Mouse (Mus musculus): ENCODE measurements at regions not wholly inside any gene's neighbourhood (a gene's known extent, or its start where the extent isn't known, plus 50 kb on each side); places are given as distances from the start of the nearest gene placed in this dataset.
A peak's percentile ranks its signal among the peaks of the same experiment; 100 is the strongest.

DNA sequence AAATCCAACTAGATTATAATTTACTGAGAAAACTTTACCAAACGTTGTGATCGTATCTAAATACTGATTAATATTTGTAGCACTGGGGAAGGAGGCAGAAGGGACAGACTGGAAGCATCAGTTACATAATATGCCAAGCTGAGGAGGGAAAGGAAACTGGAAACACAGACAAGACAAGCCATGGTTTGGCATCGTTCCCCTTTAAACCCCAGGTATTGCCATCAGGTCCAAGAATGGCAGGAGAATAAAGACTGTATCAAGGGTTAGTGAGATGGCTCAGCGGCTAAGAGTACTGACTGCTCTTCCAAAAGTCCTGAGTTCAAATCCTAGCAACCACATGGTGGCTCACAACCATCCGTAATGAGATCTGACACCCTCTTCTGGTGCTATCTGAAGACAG, 92.1 kb downstream of the Gm21962 start:
- TF ChIP-seq REST (IDR thresholded peaks at IDR 0.05; ENCODE audit: insufficient read depth, insufficient read length): no peak
- TF ChIP-seq TCF12 (IDR thresholded peaks at IDR 0.05; ENCODE audit: insufficient read depth, poor library complexity, severe bottlenecking): no peak
- TF ChIP-seq MYOG (IDR thresholded peaks at IDR 0.05; ENCODE audit: control insufficient read depth in 1 of 3, insufficient read depth in 1 of 3, insufficient read length in 2 of 3, low read depth in 2 of 3): no peak
- TF ChIP-seq POLR2A (IDR thresholded peaks at IDR 0.05; ENCODE audit: insufficient read length, low read depth): no peak
- no peak for TF ChIP-seq MYOD1 (IDR thresholded peaks at IDR 0.05; ENCODE audit: control insufficient read depth in 1 of 3, insufficient read length in 2 of 3, low read depth in 2 of 3)
- TF ChIP-seq POLR2AphosphoS2 (IDR thresholded peaks at IDR 0.05; ENCODE audit: insufficient read length, low read depth): no peak
- no peak for TF ChIP-seq MAX (IDR thresholded peaks at IDR 0.05; ENCODE audit: low read depth)
- H3K4me3 ChIP-seq: no peak overlapping the region
- H3ac ChIP-seq (ENCODE audit: control insufficient read depth, insufficient read length): no peak overlapping the region
- no peak overlapping the region for H3K4me2 ChIP-seq (ENCODE audit: low read depth)
- H3K36me3 ChIP-seq (ENCODE audit: control insufficient read depth, insufficient read depth): no peaks in the 10 kb centered on the region
- H3K79me2 ChIP-seq (ENCODE audit: control insufficient read depth, insufficient read depth): no peaks in the 10 kb centered on the region
- no peaks in the 10 kb centered on the region for H3K27me3 ChIP-seq (ENCODE audit: control insufficient read depth, insufficient read depth, insufficient read length)

DNA sequence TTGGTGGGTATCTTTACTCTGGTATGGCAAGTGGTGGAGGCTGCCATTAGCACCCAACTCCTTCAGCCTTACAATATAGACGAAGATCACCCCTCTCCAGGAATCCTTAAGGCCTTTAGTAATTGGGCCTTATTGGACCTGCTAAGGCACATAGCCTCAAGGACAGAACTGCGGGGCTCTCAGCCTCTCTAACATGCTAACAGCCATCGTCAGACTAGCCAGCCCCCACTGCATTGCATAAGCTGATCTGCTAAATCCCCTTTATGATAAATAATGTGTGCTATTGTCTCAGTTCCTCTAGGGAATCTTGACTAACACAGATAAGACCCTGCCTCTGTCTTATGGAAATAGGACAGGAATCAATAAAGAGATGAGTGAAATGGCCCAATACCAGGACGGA, 95.7 kb upstream of the H2afz start:
- no peak overlapping the region for H3ac ChIP-seq (ENCODE audit: control insufficient read depth, insufficient read length)

DNA sequence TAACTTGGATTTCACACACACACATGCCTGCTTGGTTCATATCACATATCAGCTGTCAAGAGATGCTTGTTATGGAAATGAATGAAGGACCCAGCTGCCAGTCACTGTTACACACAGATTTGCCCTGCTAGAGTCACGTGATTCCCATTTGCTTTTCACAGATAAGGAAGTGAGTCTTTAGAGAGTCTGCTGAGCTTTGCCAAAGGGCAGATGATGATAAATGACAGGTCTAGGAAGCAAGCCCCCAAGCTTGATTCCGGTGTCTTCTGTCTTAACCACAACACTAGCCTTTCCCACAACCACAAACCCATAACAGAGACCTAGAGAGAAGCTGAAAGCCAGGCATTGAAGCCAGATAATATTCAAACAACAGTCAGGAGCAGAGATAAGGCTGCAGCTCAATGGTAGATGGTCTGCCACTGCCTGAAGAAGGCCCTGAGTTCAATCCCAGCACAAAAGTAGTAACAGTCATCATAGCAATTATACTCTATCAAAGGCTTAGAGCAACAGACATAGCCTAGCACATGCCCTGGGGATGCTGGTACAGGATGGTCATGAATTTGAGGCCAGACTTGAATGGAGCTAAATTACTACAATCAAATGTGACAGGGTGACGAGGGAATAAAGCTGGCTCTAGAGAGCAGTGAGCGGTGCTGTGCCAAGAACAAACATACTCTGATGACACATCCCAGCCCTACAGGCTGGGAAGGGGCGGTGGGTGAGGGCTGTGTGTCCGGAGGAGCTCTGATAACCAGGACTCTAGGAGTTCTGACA, 89.0 kb upstream of the H2afz start:
- Histone ChIP-seq H3K79me2 (ENCODE audit: control insufficient read depth, insufficient read depth) (no peaks in the 10 kb centered on the region), H3ac (ENCODE audit: control insufficient read depth, insufficient read length) (no peak overlapping the region), H3K27me3 (ENCODE audit: control insufficient read depth, insufficient read depth, insufficient read length) (no peaks in the 10 kb centered on the region), H3K4me2 (ENCODE audit: low read depth) (no peak overlapping the region), H3K36me3 (ENCODE audit: control insufficient read depth, insufficient read depth) (no peaks in the 10 kb centered on the region), H3K4me3 (no peak overlapping the region)
- TF ChIP-seq USF1 (IDR thresholded peaks at IDR 0.05; ENCODE audit: low read depth) (peak; percentile 49), POLR2AphosphoS2 (IDR thresholded peaks at IDR 0.05; ENCODE audit: insufficient read length, low read depth) (no peak), E2F4 (IDR thresholded peaks at IDR 0.05; ENCODE audit: insufficient read depth) (no peak), TCF12 (IDR thresholded peaks at IDR 0.05; ENCODE audit: insufficient read depth, poor library complexity, severe bottlenecking) (no peak), MYOD1 (IDR thresholded peaks at IDR 0.05; ENCODE audit: control insufficient read depth in 1 of 3, insufficient read length in 2 of 3, low read depth in 2 of 3) (peak in 1 of 3 experiments; percentile 12), MYOG (IDR thresholded peaks at IDR 0.05; ENCODE audit: control insufficient read depth in 1 of 3, insufficient read depth in 1 of 3, insufficient read length in 2 of 3, low read depth in 2 of 3) (no peak)

More for the DNA sequence above, 95.7 kb upstream of the H2afz start:
- no peaks in the 10 kb centered on the region for H3K27me3 ChIP-seq (ENCODE audit: control insufficient read depth, insufficient read depth, insufficient read length)
- no peaks in the 10 kb centered on the region for H3K79me2 ChIP-seq (ENCODE audit: control insufficient read depth, insufficient read depth)
- H3K4me3 ChIP-seq: no peak overlapping the region
- no peaks in the 10 kb centered on the region for H3K36me3 ChIP-seq (ENCODE audit: control insufficient read depth, insufficient read depth)
- no peak for TF ChIP-seq MYOD1 (IDR thresholded peaks at IDR 0.05; ENCODE audit: control insufficient read depth in 1 of 3, insufficient read length in 2 of 3, low read depth in 2 of 3)
- TF ChIP-seq CEBPB (IDR thresholded peaks at IDR 0.05; ENCODE audit: insufficient read depth, poor library complexity, severe bottlenecking): no peak
- TF ChIP-seq TCF12 (IDR thresholded peaks at IDR 0.05; ENCODE audit: insufficient read depth, poor library complexity, severe bottlenecking): no peak
- TF ChIP-seq MYOG (IDR thresholded peaks at IDR 0.05; ENCODE audit: control insufficient read depth in 1 of 3, insufficient read depth in 1 of 3, insufficient read length in 2 of 3, low read depth in 2 of 3): no peak
- no peak for TF ChIP-seq POLR2A (IDR thresholded peaks at IDR 0.05; ENCODE audit: insufficient read length, low read depth)
- no peak for TF ChIP-seq POLR2AphosphoS2 (IDR thresholded peaks at IDR 0.05; ENCODE audit: insufficient read length, low read depth)
- TF ChIP-seq USF1 (IDR thresholded peaks at IDR 0.05; ENCODE audit: low read depth): no peak
- no peak for TF ChIP-seq MAX (IDR thresholded peaks at IDR 0.05; ENCODE audit: low read depth)
- H3K4me2 ChIP-seq (ENCODE audit: low read depth): no peak overlapping the region

DNA sequence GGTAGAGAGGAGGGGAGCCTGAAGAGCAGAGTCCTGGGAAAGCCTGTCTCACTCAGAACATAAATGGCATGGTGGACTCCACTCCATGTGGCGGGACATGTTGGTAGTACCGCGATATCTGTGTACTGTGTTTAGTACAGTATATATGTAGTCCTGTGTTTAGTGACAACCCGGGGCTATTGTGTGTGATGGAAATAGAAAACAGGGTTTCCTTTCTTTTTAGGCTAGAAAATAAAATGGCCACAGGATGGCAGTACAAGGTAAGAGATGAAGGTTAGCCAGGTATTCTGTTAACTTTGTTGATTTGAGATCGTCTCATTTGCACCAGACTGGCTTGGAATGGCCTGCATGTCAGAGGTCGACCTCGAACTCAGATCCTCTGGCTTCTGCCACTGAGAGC, 86.2 kb upstream of the H2afz start:
- Histone ChIP-seq H3K4me3 (no peak overlapping the region), H3K36me3 (ENCODE audit: control insufficient read depth, insufficient read depth) (no peaks in the 10 kb centered on the region), H3K27me3 (ENCODE audit: control insufficient read depth, insufficient read depth, insufficient read length) (peaks cover 4% of the 10 kb centered on the region), H3ac (ENCODE audit: control insufficient read depth, insufficient read length) (no peak overlapping the region), H3K4me2 (ENCODE audit: low read depth) (no peak overlapping the region), H3K79me2 (ENCODE audit: control insufficient read depth, insufficient read depth) (no peaks in the 10 kb centered on the region)
- TF ChIP-seq REST (IDR thresholded peaks at IDR 0.05; ENCODE audit: insufficient read depth, insufficient read length): no peak
- no peak for TF ChIP-seq MAX (IDR thresholded peaks at IDR 0.05; ENCODE audit: low read depth)
- TF ChIP-seq MYOD1 (IDR thresholded peaks at IDR 0.05; ENCODE audit: control insufficient read depth in 1 of 3, insufficient read length in 2 of 3, low read depth in 2 of 3): no peak
- no peak for TF ChIP-seq USF1 (IDR thresholded peaks at IDR 0.05; ENCODE audit: low read depth)
- no peak for TF ChIP-seq CEBPB (IDR thresholded peaks at IDR 0.05; ENCODE audit: insufficient read depth, poor library complexity, severe bottlenecking)
- TF ChIP-seq SRF (IDR thresholded peaks at IDR 0.05; ENCODE audit: control insufficient read depth, insufficient read length, low read depth): no peak
- TF ChIP-seq POLR2A (IDR thresholded peaks at IDR 0.05; ENCODE audit: insufficient read length, low read depth): no peak
- TF ChIP-seq TCF12 (IDR thresholded peaks at IDR 0.05; ENCODE audit: insufficient read depth, poor library complexity, severe bottlenecking): no peak
- no peak for TF ChIP-seq E2F4 (IDR thresholded peaks at IDR 0.05; ENCODE audit: insufficient read depth)
- no peak for TF ChIP-seq MYOG (IDR thresholded peaks at IDR 0.05; ENCODE audit: control insufficient read depth in 1 of 3, insufficient read depth in 1 of 3, insufficient read length in 2 of 3, low read depth in 2 of 3)
- TF ChIP-seq POLR2AphosphoS2 (IDR thresholded peaks at IDR 0.05; ENCODE audit: insufficient read length, low read depth): no peak
- TF ChIP-seq TCF3 (IDR thresholded peaks at IDR 0.05; ENCODE audit: insufficient read length, low read depth): no peak

DNA sequence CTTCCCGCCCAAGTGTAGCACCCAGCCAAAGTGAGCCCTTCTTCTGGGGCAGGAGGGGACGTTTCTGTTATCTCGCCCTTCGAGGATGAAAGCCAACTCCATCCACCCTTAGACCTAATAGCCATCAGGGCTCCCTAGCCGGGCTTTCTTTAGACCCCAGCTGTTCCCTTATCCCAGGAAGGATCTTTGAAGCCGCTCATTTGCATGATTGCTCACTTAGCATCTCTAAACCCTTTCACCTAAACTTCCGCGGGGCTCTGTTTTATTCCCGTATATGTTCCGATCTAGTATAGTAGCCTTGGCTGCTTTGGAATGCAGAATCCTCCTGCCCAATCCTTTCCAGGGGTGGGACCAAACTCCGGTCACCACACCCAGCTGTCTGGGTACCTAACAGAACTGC, 84.3 kb upstream of the H2afz start:
- H3K4me3 ChIP-seq: no peak overlapping the region
- TF ChIP-seq USF1 (IDR thresholded peaks at IDR 0.05; ENCODE audit: low read depth): no peak
- no peak for TF ChIP-seq MAX (IDR thresholded peaks at IDR 0.05; ENCODE audit: low read depth)
- TF ChIP-seq REST (IDR thresholded peaks at IDR 0.05; ENCODE audit: insufficient read depth, insufficient read length): no peak
- no peak for TF ChIP-seq MYOG (IDR thresholded peaks at IDR 0.05; ENCODE audit: control insufficient read depth in 1 of 3, insufficient read depth in 1 of 3, insufficient read length in 2 of 3, low read depth in 2 of 3)
- TF ChIP-seq MYOD1 (IDR thresholded peaks at IDR 0.05; ENCODE audit: control insufficient read depth in 1 of 3, insufficient read length in 2 of 3, low read depth in 2 of 3): no peak
- no peak for TF ChIP-seq CEBPB (IDR thresholded peaks at IDR 0.05; ENCODE audit: insufficient read depth, poor library complexity, severe bottlenecking)
- no peak for TF ChIP-seq SRF (IDR thresholded peaks at IDR 0.05; ENCODE audit: control insufficient read depth, insufficient read length, low read depth)
- no peak for TF ChIP-seq TCF12 (IDR thresholded peaks at IDR 0.05; ENCODE audit: insufficient read depth, poor library complexity, severe bottlenecking)
- TF ChIP-seq TCF3 (IDR thresholded peaks at IDR 0.05; ENCODE audit: insufficient read length, low read depth): no peak
- TF ChIP-seq E2F4 (IDR thresholded peaks at IDR 0.05; ENCODE audit: insufficient read depth): no peak
- TF ChIP-seq POLR2AphosphoS2 (IDR thresholded peaks at IDR 0.05; ENCODE audit: insufficient read length, low read depth): no peak
- H3K36me3 ChIP-seq (ENCODE audit: control insufficient read depth, insufficient read depth): no peaks in the 10 kb centered on the region
- H3K79me2 ChIP-seq (ENCODE audit: control insufficient read depth, insufficient read depth): no peaks in the 10 kb centered on the region
- peaks cover 6% of the 10 kb centered on the region for H3K27me3 ChIP-seq (ENCODE audit: control insufficient read depth, insufficient read depth, insufficient read length)
- H3ac ChIP-seq (ENCODE audit: control insufficient read depth, insufficient read length): no peak overlapping the region
- H3K4me2 ChIP-seq (ENCODE audit: low read depth): no peak overlapping the region
